Mouse (Mus musculus) brain, adult 2 months (tissue): Measurements from ENCODE around the gene Krt71.
"Not testable (repeated sequence)": the region's sequence is repeated elsewhere in the genome, so short reads cannot be mapped to it uniquely, and the experiment has no call there.

Experiments
- DNase-seq: peaks from one replicate; pipeline ENCODE4 v3.0.0; 2011; ENCODE audit warnings: low read depth, low spot score

Krt71 gene

GRCm38 (mm10) chr15:101742711-101743110 lies at the start of gene Krt71:
Gene Krt71, minus strand, starts transcription at chr15:101743109.
- peak; percentile 46 for DNase-seq

- peak; percentile 26 for DNase-seq
Observed at GRCm38 (mm10) chr15:101790867-101791266, 48.0 kb upstream of the Krt71 start.

DNA sequence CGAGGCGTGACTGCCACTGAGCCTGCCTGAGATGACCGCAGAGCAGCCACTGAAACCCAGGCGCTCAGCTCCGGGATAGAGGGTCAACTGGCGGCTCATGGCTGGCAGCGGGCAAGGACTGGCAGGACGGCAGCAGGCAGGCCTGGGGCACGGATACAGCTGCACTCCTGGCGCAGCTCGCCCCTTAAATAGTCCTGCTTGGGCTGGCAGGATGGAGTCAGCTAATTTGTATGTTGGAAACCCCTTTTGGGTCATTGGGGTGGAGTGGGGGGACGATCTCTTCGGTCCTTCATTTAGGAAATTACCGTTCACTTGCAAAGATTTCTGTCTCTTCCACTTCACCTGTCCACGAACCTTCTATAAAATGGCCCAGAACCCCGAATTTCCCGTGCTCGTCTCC lies 43.5 kb upstream of the Krt71 start, which contains the start of gene Krt72:
TSS of gene Krt72 (minus strand) at position 101 of the 400 bp plus-strand sequence.
- DNase-seq: no peak

- peak; percentile 35 for DNase-seq
Observed at GRCm38 (mm10) chr15:101773420-101773819, 30.5 kb upstream of the Krt71 start.

DNA sequence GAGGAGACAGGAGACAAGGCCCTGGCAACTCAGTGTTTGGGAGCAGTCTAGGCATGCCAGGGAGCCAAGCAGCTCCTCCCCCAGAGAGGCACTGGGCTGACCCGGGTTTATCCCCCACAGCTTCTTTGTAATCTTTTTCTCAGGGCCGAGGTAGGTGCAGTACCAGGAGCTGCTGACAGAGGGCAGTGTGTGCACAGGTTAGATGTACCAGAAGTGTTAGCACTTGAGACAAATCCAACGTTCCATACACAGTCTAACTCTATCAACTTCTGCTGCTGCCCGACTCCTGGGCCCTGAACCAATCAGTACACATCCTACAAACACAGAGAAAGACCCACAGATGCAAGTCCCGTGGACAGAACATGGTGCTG lies 29.8 kb upstream of the Krt71 start:
- DNase-seq: peak; percentile 83

- DNase-seq: peak; percentile 34
Observed at GRCm38 (mm10) chr15:101772080-101772710, 29.3 kb upstream of the Krt71 start.

GRCm38 (mm10) chr15:101770226-101770625 lies 27.3 kb upstream of the Krt71 start:
- no peak for DNase-seq

DNA sequence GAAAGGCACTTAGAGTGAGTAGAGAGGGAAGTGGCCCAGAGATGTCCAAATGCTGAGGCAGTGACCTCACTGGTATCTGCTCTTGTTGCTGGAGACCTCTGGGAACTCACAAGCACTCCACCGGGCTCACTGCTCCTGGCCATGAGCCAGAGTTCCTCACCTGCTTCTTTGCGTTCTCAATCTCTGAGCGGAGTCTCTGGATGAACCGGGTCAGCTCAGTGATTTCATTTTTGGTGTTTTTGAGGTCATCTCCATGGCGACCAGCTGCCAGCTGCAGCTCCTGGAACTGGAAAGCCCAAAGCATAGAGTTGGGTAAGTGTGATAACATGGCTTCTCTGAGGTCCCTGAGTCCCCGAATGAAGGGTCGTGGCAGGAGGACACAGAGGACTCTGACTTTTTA lies 5.1 kb downstream of the Krt71 start:
- peak; percentile 29 for DNase-seq

DNA sequence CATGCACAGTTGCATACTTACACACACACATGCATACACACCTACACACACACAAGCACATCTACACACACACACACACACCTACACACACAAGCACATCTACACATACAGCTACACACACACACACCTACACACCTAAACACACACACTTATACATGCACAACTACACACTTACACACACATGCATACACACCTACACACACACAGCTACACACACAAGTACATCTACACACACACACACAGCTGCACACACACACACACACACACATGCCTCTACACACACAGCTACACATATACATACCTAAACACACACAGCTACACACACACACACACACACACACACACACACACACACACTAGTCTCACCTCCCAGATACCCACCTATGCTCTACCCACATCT lies 12.3 kb downstream of the Krt71 start:
- DNase-seq: no peak

- no peak for DNase-seq
Observed at GRCm38 (mm10) chr15:101724686-101725085, 18.2 kb downstream of the Krt71 start.

DNA sequence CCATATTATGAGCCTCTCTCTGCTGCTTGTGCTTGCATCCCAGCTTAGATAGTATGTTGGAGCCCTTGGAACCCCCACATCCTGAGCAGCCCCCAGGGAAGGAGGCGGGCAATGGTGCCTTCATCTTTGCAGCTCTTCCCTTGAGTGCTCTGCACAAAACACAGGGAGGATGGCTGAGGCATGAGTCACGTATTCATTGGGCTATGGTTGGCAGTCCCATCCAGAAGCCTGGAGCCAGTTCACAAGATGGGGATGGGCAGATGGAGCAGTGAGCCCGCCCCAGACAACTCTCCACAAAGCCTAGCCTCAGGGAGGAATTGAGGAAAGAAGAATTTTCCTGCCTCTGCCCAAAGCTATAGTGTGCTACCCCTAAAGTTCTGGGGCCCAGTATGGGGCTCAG lies 27.1 kb downstream of the Krt71 start:
- DNase-seq: peak; percentile 10

GRCm38 (mm10) chr15:101714356-101714755 lies 28.6 kb downstream of the Krt71 start:
- DNase-seq: no peak

GRCm38 (mm10) chr15:101713731-101714130 lies 29.2 kb downstream of the Krt71 start:
- no peak for DNase-seq

- no peak for DNase-seq
Observed at GRCm38 (mm10) chr15:101712720-101713119, 30.2 kb downstream of the Krt71 start, which contains the start of gene Krt5. Gene Krt5, minus strand, starts transcription at chr15:101712898.

DNA sequence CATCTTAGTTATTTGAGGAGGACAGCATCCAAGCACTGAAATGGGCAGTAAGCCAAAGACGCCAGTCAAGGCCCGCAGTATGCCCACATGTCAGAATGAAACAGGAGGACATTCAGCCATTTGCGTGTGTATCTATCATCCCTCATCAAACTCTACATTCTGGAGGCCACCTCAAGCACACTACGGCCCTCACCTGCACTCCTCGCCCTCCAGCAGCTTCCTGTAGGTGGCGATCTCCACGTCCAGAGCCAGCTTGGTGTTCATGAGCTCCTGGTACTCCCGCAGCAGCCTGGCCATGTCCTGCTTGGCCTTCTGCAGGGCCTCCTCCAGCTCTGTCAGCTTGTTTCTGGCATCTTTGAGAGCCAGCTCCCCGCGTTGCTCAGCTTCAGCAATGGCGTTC lies 34.2 kb downstream of the Krt71 start:
- no peak for DNase-seq

DNA sequence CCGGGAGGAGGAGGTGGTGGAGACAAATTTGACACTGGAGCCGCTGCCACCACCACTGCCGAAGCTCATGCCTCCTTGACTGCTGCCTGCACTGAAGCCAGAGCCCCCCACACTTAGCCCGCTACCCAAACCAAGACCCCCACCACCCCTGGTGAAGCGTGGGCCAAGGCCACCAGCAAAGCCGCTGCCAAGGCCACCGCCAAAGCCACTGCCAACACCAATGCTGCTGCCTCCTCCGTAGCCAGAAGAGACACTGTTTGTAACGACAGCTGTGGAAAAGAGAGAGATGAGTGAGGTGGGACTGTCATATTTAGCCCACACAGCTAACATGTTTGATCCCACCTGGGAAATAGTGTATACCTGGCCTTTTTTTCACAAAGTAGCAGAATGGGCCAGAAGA lies 35.5 kb downstream of the Krt71 start:
- no peak for DNase-seq

DNA sequence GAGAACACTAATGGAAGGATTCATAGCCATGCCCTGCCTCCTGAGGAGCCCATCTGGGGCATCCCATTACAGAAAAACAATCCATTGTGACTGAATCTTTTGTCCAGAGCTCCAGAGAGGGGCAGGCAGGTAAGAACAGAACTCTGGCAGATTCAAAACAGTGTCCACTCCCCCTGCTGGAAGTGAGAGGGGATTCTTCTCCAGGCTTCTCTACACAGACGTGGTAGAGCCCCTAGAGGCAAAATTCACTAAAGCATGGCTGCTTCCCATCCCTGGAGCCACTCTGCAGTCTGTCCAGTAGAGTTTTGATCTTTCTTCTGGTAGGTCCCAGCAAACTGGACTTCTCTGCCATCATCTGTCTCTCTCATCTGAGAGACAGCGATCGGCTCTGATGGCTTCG lies 38.8 kb downstream of the Krt71 start:
- DNase-seq: peak; percentile 14

- no peak for DNase-seq
Observed at GRCm38 (mm10) chr15:101702380-101702779, 40.5 kb downstream of the Krt71 start.

- DNase-seq: no peak
Observed at GRCm38 (mm10) chr15:101699866-101700265, 43.0 kb downstream of the Krt71 start.

GRCm38 (mm10) chr15:101699192-101699591 lies 43.7 kb downstream of the Krt71 start:
- DNase-seq: no peak

DNA sequence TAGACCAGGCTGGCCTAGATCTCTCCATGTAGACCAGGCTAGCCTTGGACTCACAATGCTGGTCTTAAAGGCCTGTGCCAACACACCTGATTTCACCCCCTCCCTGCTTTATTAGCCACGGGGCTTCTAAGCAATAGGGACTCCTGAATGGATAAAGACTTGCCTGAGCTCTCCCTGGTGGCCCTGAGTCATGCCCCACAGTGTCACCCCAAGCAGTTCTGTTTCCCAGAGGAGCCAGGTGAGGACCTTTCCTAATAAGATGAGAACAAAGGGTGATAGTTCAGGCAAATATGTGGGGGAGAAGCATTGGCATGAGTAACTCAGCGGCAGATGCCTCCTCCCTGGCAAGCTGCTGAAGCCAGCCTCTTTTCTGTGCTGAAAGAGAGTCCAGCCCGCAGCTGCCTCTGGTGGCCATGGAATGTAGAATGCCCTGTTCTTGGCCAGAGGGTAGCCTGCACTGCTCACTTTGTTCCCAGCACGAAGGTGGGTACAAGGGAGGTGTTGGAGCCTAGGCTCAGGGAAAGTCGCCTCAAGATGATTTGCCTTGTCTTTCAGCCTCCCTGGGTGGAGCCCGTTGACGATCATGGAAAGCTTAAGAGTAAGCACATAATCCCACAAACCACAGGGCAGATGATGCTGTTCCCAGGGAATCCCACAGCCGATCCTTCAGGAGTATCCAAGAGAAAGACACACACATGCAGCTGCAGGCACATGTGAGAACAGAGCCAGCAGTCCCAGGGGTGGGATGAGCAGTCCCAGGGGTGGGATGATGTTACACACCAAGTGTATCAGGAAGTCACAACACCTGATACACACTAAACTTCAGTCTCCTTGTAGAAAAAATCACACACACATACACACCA lies 45.4 kb downstream of the Krt71 start:
- peak; percentile 3 for DNase-seq

DNA sequence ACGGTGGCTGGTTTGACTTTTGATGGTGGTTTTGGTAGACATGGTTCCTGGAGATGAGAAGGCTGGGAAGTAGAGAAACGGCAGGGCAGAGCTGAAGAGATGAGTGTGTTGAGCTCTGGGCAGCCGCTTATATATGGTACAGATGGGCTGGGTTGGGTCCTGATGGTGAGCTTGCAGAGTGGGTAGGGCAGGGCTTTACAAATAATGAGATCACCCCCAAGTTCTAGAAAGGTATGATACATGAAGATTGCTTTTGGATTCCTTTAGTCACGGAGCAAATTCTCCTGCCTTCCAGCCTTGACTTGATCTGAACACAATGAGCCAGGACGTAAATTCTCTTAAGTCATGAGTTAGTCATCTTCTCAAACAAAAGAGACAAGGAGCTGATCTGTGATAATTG lies 48.7 kb downstream of the Krt71 start, which contains the start of gene Krt6a:
TSS of gene Krt6a (minus strand) at position 101 of the 400 bp plus-strand sequence.
- no peak for DNase-seq

GRCm38 (mm10) chr15:101690460-101690859 lies 52.4 kb downstream of the Krt71 start:
- not testable (repeated sequence) for DNase-seq
